Mouse (Mus musculus) bone marrow, adult 2 months (tissue): ENCODE results near the gene Pla2g5. TPM values are rescaled to one million over a fixed set of nuclear protein-coding genes. Genes with fewer than 3 reads are reported as not detected.

ENCODE experiments used
- H3K27ac ChIP-seq: fragments of 200-500 bp; 2 replicates; pipeline ENCODE4 v1.5.1; 2012; ENCODE audit warnings: low read depth, mild to moderate bottlenecking, control low read depth, inconsistent platforms, low read length; ENCODE audit not compliant: control insufficient read depth, poor library complexity, insufficient read depth
- H3K4me1 ChIP-seq: fragments of 200-500 bp; 2 replicates; pipeline ENCODE4 v1.6.1; 2011; ENCODE audit warnings: low read length; ENCODE audit not compliant: control insufficient read depth, insufficient read depth
- H3K4me3 ChIP-seq: fragments of 200-500 bp; replicated peaks from 2 replicates; pipeline ENCODE3; 2011; ENCODE audit warnings: mild to moderate bottlenecking, low read depth, low read length, control low read depth; ENCODE audit not compliant: control insufficient read depth
- CTCF ChIP-seq: fragments of 200-500 bp; IDR thresholded peaks from 2 replicates; pipeline ENCODE4 v1.5.1; 2011; ENCODE audit warnings: low read length, control low read depth; ENCODE audit not compliant: control insufficient read depth, insufficient read depth
- POLR2A ChIP-seq: fragments of 200-500 bp; IDR thresholded peaks from 2 replicates; pipeline ENCODE4 v1.6.1; 2011; ENCODE audit warnings: low read depth, mild to moderate bottlenecking, control low read depth, low read length, borderline replicate concordance; ENCODE audit not compliant: control insufficient read depth
- WGBS: fragments of 180-500 bp; shearing (Covaris S2); methylation state at CpG from one replicate; pipeline ENCODE4 v1.1.7; 2018; 5-methylcytosine and 5-hydroxymethylcytosine counted together
- polyA plus RNA-seq: library from polyadenylated mRNA; stranded (reverse); fragments of >200 nt; gene quantifications from 2 replicates; pipeline ENCODE4 v1.2.4, GENCODE M21; 2011; ENCODE audit warnings: low replicate concordance; ENCODE audit not compliant: missing spikeins, insufficient read depth, insufficient read length

The Pla2g5 gene
- polyA plus RNA-seq, 1 experiment: not detected

GRCm38 (mm10) chr4:138821036-138821435 is 42.2 kb downstream of the Pla2g5 start:
- no peak for TF ChIP-seq CTCF
- no peak for TF ChIP-seq POLR2A
- Histone ChIP-seq H3K4me3 (no peak overlapping the region), H3K27ac (no peak overlapping the region), H3K4me1 (no peaks in the 10 kb centered on the region)
- WGBS: 78% methylated on average over 2 of the region's 2 CpGs

GRCm38 (mm10) chr4:138819101-138819500 is 44.2 kb downstream of the Pla2g5 start:
- 58% methylated on average over 8 of the region's 8 CpGs for WGBS

GRCm38 (mm10) chr4:138817736-138818135 is 45.5 kb downstream of the Pla2g5 start:
- no peaks in the 10 kb centered on the region for H3K4me1 ChIP-seq
- no peak overlapping the region for H3K27ac ChIP-seq
- H3K4me3 ChIP-seq: no peak overlapping the region
- TF ChIP-seq POLR2A: no peak
- no peak for TF ChIP-seq CTCF
- 57% methylated on average over 6 of the region's 6 CpGs for WGBS

More at GRCm38 (mm10) chr4:138819101-138819500, 44.2 kb downstream of the Pla2g5 start:
- H3K4me3 ChIP-seq: no peak overlapping the region
- H3K27ac ChIP-seq: no peak overlapping the region
- TF ChIP-seq POLR2A (no peak), CTCF (no peak)
- no peaks in the 10 kb centered on the region for H3K4me1 ChIP-seq

- H3K4me3 ChIP-seq: no peak overlapping the region
- TF ChIP-seq CTCF (no peak), POLR2A (no peak)
- 84% methylated on average over 9 of the region's 9 CpGs for WGBS
- no peaks in the 10 kb centered on the region for H3K4me1 ChIP-seq
- H3K27ac ChIP-seq: no peak overlapping the region
Measured at GRCm38 (mm10) chr4:138816166-138816565, 47.1 kb downstream of the Pla2g5 start.

GRCm38 (mm10) chr4:138806920-138807541 is 56.3 kb downstream of the Pla2g5 start:
- WGBS: 12% methylated on average over 7 of the region's 7 CpGs
- Histone ChIP-seq H3K4me3 (no peak overlapping the region), H3K4me1 (no peaks in the 10 kb centered on the region), H3K27ac (no peak overlapping the region)
- TF ChIP-seq POLR2A (no peak), CTCF (no peak)

- Histone ChIP-seq H3K4me1 (no peaks in the 10 kb centered on the region), H3K4me3 (no peak overlapping the region), H3K27ac (no peak overlapping the region)
- TF ChIP-seq POLR2A: no peak
- TF ChIP-seq CTCF: no peak
- 80% methylated on average over 8 of the region's 8 CpGs for WGBS
Measured at GRCm38 (mm10) chr4:138806160-138806559, 57.1 kb downstream of the Pla2g5 start.

GRCm38 (mm10) chr4:138805248-138805647 is 58.0 kb downstream of the Pla2g5 start:
- 60% methylated on average over 8 of the region's 8 CpGs for WGBS
- no peaks in the 10 kb centered on the region for H3K4me1 ChIP-seq
- no peak overlapping the region for H3K4me3 ChIP-seq
- TF ChIP-seq POLR2A: no peak
- TF ChIP-seq CTCF: no peak
- no peak overlapping the region for H3K27ac ChIP-seq

DNA sequence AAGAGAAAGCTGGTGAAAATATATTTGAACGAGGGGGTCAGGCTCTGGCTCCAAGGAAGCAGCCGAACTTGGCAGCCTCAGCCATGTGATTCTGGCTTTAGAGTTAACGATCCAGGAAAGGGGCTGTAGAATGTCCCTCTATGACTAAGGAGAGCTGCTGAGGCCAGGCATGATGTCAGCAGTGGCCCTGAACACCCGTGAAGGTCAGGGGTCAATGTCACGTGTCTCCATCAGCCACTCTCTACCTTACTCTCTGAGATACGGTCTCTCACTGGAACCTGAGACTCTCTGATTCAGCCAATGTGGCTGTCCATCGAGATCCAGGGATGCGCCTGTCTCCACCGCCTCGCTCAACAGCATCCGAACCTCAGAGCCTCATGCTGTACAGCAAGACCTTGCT is 60.4 kb downstream of the Pla2g5 start:
- no peak for TF ChIP-seq POLR2A
- TF ChIP-seq CTCF: no peak
- no peaks in the 10 kb centered on the region for H3K4me1 ChIP-seq
- H3K4me3 ChIP-seq: no peak overlapping the region
- H3K27ac ChIP-seq: no peak overlapping the region
- WGBS: 81% methylated on average over 11 of the region's 11 CpGs

GRCm38 (mm10) chr4:138801631-138802030 is 61.7 kb downstream of the Pla2g5 start:
- TF ChIP-seq CTCF: no peak
- TF ChIP-seq POLR2A: no peak
- WGBS: 70% methylated on average over 4 of the region's 4 CpGs
- Histone ChIP-seq H3K4me3 (no peak overlapping the region), H3K27ac (no peak overlapping the region), H3K4me1 (no peaks in the 10 kb centered on the region)
